ENCODE assay signal across 9 mouse cellular contexts in the genomic region with DNA sequence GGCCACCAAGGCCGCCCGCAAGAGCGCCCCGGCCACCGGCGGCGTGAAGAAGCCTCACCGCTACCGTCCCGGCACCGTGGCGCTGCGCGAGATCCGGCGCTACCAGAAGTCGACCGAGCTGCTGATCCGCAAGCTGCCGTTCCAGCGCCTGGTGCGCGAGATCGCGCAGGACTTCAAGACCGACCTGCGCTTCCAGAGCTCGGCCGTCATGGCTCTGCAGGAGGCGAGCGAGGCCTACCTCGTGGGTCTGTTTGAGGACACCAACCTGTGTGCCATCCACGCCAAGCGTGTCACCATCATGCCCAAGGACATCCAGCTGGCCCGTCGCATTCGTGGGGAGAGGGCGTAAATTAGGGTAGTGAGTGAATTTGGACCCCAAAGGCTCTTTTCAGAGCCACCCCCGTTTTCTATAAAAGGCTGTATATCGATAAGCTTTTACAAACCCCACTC. TPM values are rescaled to one million over a fixed set of nuclear protein-coding genes. Genes with fewer than 3 reads are reported as not detected.
DNase-seq lines count a peak whose midpoint lies in the region; ATAC-seq and TF ChIP-seq lines count a peak whose summit lies in the region.
"Not testable (repeated sequence)": the region's sequence is repeated elsewhere in the genome, so short reads cannot be mapped to it uniquely, and the experiment has no call there.
"Had no signal": no experiment of that assay in that cellular context is flagged by ENCODE, and none has a peak within 500 bp of the region (broad histone marks: within the 10 kb centered on the region; RNA-seq: fewer than 3 reads in every experiment).

No protein-coding gene starts in this region.

- POLR2A ChIA-PET in Patski (lab: Charles Lee), result interaction anchor here (1.2 kb wide), 1 partner anchor 108 kb away, joined by 3 read pairs; a partner anchor contains a TSS

- H3K9me3 ChIP-seq in embryonic facial prominence, embryonic 15.5 days (replicated peaks); heart, embryonic 11.5 days (replicated peaks; ENCODE audit: control insufficient read depth, low read length); intestine, embryonic 15.5 days; limb, embryonic 15.5 days; megakaryocyte, embryonic 14.5 days: not testable (repeated sequence)

- WGBS in embryonic facial prominence, embryonic 15.5 days, result under 1% methylated on average over 11 of the region's 40 CpGs
- 0% methylated on average over 11 of the region's 40 CpGs for WGBS in heart, embryonic 11.5 days (ENCODE audit: insufficient replicate concordance)
- 0% methylated on average over 20 of the region's 40 CpGs for WGBS in intestine, embryonic 15.5 days
- under 1% methylated on average over 19 of the region's 40 CpGs for WGBS in limb, embryonic 15.5 days
- WGBS in olfactory bulb, adult 2 months, result 2% methylated on average over 15 of the region's 40 CpGs

- CTCF ChIA-PET in Patski (lab: Charles Lee), result not testable (repeated sequence)

- peak overlapping the region; percentile 44; the same call in 1 of the 2 replicates for H3K9ac ChIP-seq in embryonic facial prominence, embryonic 15.5 days
- H3K9ac ChIP-seq in heart, embryonic 11.5 days (ENCODE audit: low read depth, low read length), result peak overlapping the region; percentile 76
- peak overlapping the region; percentile 65 for H3K9ac ChIP-seq in intestine, embryonic 15.5 days
- H3K9ac ChIP-seq in limb, embryonic 15.5 days, result peak overlapping the region; percentile 50

- not testable (repeated sequence) for DNase-seq in Patski (ENCODE audit: low read depth, low spot score)
- DNase-seq in thymus, postnatal 4 days, result peak; percentile 41

- in situ Hi-C loops in Patski (cut with MboI; ENCODE audit: low pct_unique_long_range_greater_than_20kb), result loop anchor here (5.0 kb wide), 1 partner anchor 166 kb away; no protein-coding TSS in a partner anchor

- peak; percentile 1 for ATAC-seq in Patski
- ATAC-seq in embryonic facial prominence, embryonic 15.5 days (ENCODE audit: insufficient number of reproducible peaks, low FRiP score, low TSS enrichment, low read depth); heart, embryonic 11.5 days (replicated peaks; ENCODE audit: insufficient number of reproducible peaks, low FRiP score, low TSS enrichment); intestine, embryonic 15.5 days; limb, embryonic 15.5 days (ENCODE audit: insufficient number of reproducible peaks, low FRiP score, low TSS enrichment, low read depth): not testable (repeated sequence)

- peak overlapping the region; percentile 67 for H3K4me2 ChIP-seq in embryonic facial prominence, embryonic 15.5 days (replicated peaks)
- peak overlapping the region; percentile 68 for H3K4me2 ChIP-seq in heart, embryonic 11.5 days
- H3K4me2 ChIP-seq in intestine, embryonic 15.5 days (replicated peaks), result peak overlapping the region; percentile 69
- H3K4me2 ChIP-seq in limb, embryonic 15.5 days, result peak overlapping the region; percentile 57

- not testable (repeated sequence) for TF ChIP-seq POLR2A in olfactory bulb, adult 2 months (IDR thresholded peaks at IDR 0.05; ENCODE audit: insufficient read depth, low read depth, low read length)

- H3K27me3 ChIP-seq in Patski; embryonic facial prominence, embryonic 15.5 days; heart, embryonic 11.5 days (ENCODE audit: control insufficient read depth, insufficient read depth, low read length); intestine, embryonic 15.5 days (replicated peaks); limb, embryonic 15.5 days; megakaryocyte, embryonic 14.5 days (replicated peaks): not testable (repeated sequence)

- H3K36me3 ChIP-seq in embryonic facial prominence, embryonic 15.5 days; heart, embryonic 11.5 days (ENCODE audit: control insufficient read depth, insufficient read depth, low read length); intestine, embryonic 15.5 days; limb, embryonic 15.5 days; megakaryocyte, embryonic 14.5 days (replicated peaks; ENCODE audit: low read length): not testable (repeated sequence)

- H3K4me3 ChIP-seq in embryonic facial prominence, embryonic 15.5 days (replicated peaks), result peak overlapping the region; percentile 46
- H3K4me3 ChIP-seq in heart, embryonic 11.5 days (ENCODE audit: low read depth, low read length), result peak overlapping the region; percentile 45
- H3K4me3 ChIP-seq in intestine, embryonic 15.5 days (replicated peaks), result peak overlapping the region; percentile 42
- peak overlapping the region; percentile 40 for H3K4me3 ChIP-seq in limb, embryonic 15.5 days
- peak overlapping the region; percentile 89 for H3K4me3 ChIP-seq in megakaryocyte, embryonic 14.5 days (replicated peaks)
- peak overlapping the region; percentile 67 for H3K4me3 ChIP-seq in olfactory bulb, adult 2 months (ENCODE audit: insufficient read depth, low read depth, low read length)

- H3K4me1 ChIP-seq in embryonic facial prominence, embryonic 15.5 days, result peaks cover 28% of the 10 kb centered on the region
- H3K4me1 ChIP-seq in heart, embryonic 11.5 days (ENCODE audit: control insufficient read depth, insufficient read depth, low read length); intestine, embryonic 15.5 days (replicated peaks); olfactory bulb, adult 2 months (ENCODE audit: control insufficient read depth, insufficient read depth, low read length): not testable (repeated sequence)
- H3K4me1 ChIP-seq in limb, embryonic 15.5 days, result peaks cover 25% of the 10 kb centered on the region
- peaks cover 38% of the 10 kb centered on the region for H3K4me1 ChIP-seq in megakaryocyte, embryonic 14.5 days

- not testable (repeated sequence) for TF ChIP-seq CTCF in Patski (IDR thresholded peaks at IDR 0.05); olfactory bulb, adult 2 months (IDR thresholded peaks at IDR 0.05; ENCODE audit: insufficient read depth, low read depth, low read length)

- H3K27ac ChIP-seq in embryonic facial prominence, embryonic 15.5 days (replicated peaks), result peak overlapping the region; percentile 84
- H3K27ac ChIP-seq in heart, embryonic 11.5 days (ENCODE audit: low read depth, low read length), result peak overlapping the region; percentile 84
- peak overlapping the region; percentile 84 for H3K27ac ChIP-seq in intestine, embryonic 15.5 days
- H3K27ac ChIP-seq in limb, embryonic 15.5 days, result peak overlapping the region; percentile 79
- peak overlapping the region; percentile 82 for H3K27ac ChIP-seq in olfactory bulb, adult 2 months (ENCODE audit: insufficient read depth, low read depth, low read length)

RNA-seq across cellular contexts. Expression of a gene that starts 0.3 kb away (rescaled TPM):
- polyA plus RNA-seq in Patski (2021), result 1.4 TPM
- 5.0 and 6.0 TPM in 2 replicates for polyA plus RNA-seq in embryonic facial prominence, embryonic 15.5 days (2015; fragmentation: Nextera tagmentation; extraction: Ambion mirVana)
- polyA plus RNA-seq in heart, embryonic 11.5 days (2014; fragmentation: Nextera tagmentation; extraction: Ambion mirVana), result 2.9 and 4.6 TPM in 2 replicates
- 5.2 and 6.2 TPM in 2 replicates for polyA plus RNA-seq in intestine, embryonic 15.5 days (2015; fragmentation: Nextera tagmentation; extraction: Ambion mirVana)
- 5.8 and 6.5 TPM in 2 replicates for polyA plus RNA-seq in limb, embryonic 15.5 days (2015; fragmentation: Nextera tagmentation; extraction: Ambion mirVana)
- 4.6 and 5.9 TPM in 2 replicates for polyA plus RNA-seq in megakaryocyte, embryonic 14.5 days (2012; ENCODE audit: insufficient read depth, low replicate concordance)
- not detected in 2 replicates for polyA plus RNA-seq in olfactory bulb, adult 2 months (2012; ENCODE audit: insufficient read depth, insufficient read length, low replicate concordance, missing spikeins)

RNA-seq across cellular contexts. Expression of a gene that starts 1.7 kb away (rescaled TPM):
- 1.0 TPM for polyA plus RNA-seq in Patski (2021)
- 1.8 and 3.9 TPM in 2 replicates for polyA plus RNA-seq in embryonic facial prominence, embryonic 15.5 days (2015; fragmentation: Nextera tagmentation; extraction: Ambion mirVana)
- polyA plus RNA-seq in heart, embryonic 11.5 days (2014; fragmentation: Nextera tagmentation; extraction: Ambion mirVana), result 0.44 and 1.3 TPM in 2 replicates
- 1.8 and 3.0 TPM in 2 replicates for polyA plus RNA-seq in intestine, embryonic 15.5 days (2015; fragmentation: Nextera tagmentation; extraction: Ambion mirVana)
- 0.89 and 2.3 TPM in 2 replicates for polyA plus RNA-seq in limb, embryonic 15.5 days (2015; fragmentation: Nextera tagmentation; extraction: Ambion mirVana)
- polyA plus RNA-seq in megakaryocyte, embryonic 14.5 days (2012; ENCODE audit: insufficient read depth, low replicate concordance), result 9.6 TPM in 1 of 2 replicates, not detected in the other
- not detected in 2 replicates for polyA plus RNA-seq in olfactory bulb, adult 2 months (2012; ENCODE audit: insufficient read depth, insufficient read length, low replicate concordance, missing spikeins)

RNA-seq across cellular contexts. Expression of a gene that starts 1.9 kb away (rescaled TPM):
- polyA plus RNA-seq in Patski (2021), result 2.0 TPM
- polyA plus RNA-seq in embryonic facial prominence, embryonic 15.5 days (2015; fragmentation: Nextera tagmentation; extraction: Ambion mirVana), result 2.8 and 3.7 TPM in 2 replicates
- 1.3 and 2.6 TPM in 2 replicates for polyA plus RNA-seq in heart, embryonic 11.5 days (2014; fragmentation: Nextera tagmentation; extraction: Ambion mirVana)
- polyA plus RNA-seq in intestine, embryonic 15.5 days (2015; fragmentation: Nextera tagmentation; extraction: Ambion mirVana), result 4.2 and 4.5 TPM in 2 replicates
- polyA plus RNA-seq in limb, embryonic 15.5 days (2015; fragmentation: Nextera tagmentation; extraction: Ambion mirVana), result 2.9 and 5.8 TPM in 2 replicates
- 7.6 and 73.0 TPM in 2 replicates for polyA plus RNA-seq in megakaryocyte, embryonic 14.5 days (2012; ENCODE audit: insufficient read depth, low replicate concordance)
- not detected in 2 replicates for polyA plus RNA-seq in olfactory bulb, adult 2 months (2012; ENCODE audit: insufficient read depth, insufficient read length, low replicate concordance, missing spikeins)
- polyA plus RNA-seq: urinary bladder, adult 2 months had no signal

RNA-seq across cellular contexts. Expression of a gene that starts 4.7 kb away (rescaled TPM):
- 12.9 TPM for polyA plus RNA-seq in Patski (2021)
- 6.5 and 8.3 TPM in 2 replicates for polyA plus RNA-seq in embryonic facial prominence, embryonic 15.5 days (2015; fragmentation: Nextera tagmentation; extraction: Ambion mirVana)
- 2.3 and 6.5 TPM in 2 replicates for polyA plus RNA-seq in heart, embryonic 11.5 days (2014; fragmentation: Nextera tagmentation; extraction: Ambion mirVana)
- 7.1 and 11.5 TPM in 2 replicates for polyA plus RNA-seq in intestine, embryonic 15.5 days (2015; fragmentation: Nextera tagmentation; extraction: Ambion mirVana)
- polyA plus RNA-seq in limb, embryonic 15.5 days (2015; fragmentation: Nextera tagmentation; extraction: Ambion mirVana), result 5.5 and 6.0 TPM in 2 replicates
- 16.8 and 28.8 TPM in 2 replicates for polyA plus RNA-seq in megakaryocyte, embryonic 14.5 days (2012; ENCODE audit: insufficient read depth, low replicate concordance)
- polyA plus RNA-seq in olfactory bulb, adult 2 months (2012; ENCODE audit: insufficient read depth, insufficient read length, low replicate concordance, missing spikeins), result not detected in 2 replicates

RNA-seq across cellular contexts. Expression of a gene that starts 4.9 kb away (rescaled TPM):
- 0.72 TPM for polyA plus RNA-seq in Patski (2021)
- 53.3 and 77.8 TPM in 2 replicates for polyA plus RNA-seq in embryonic facial prominence, embryonic 15.5 days (2015; fragmentation: Nextera tagmentation; extraction: Ambion mirVana)
- 27.6 and 34.5 TPM in 2 replicates for polyA plus RNA-seq in heart, embryonic 11.5 days (2014; fragmentation: Nextera tagmentation; extraction: Ambion mirVana)
- 76.9 and 89.5 TPM in 2 replicates for polyA plus RNA-seq in intestine, embryonic 15.5 days (2015; fragmentation: Nextera tagmentation; extraction: Ambion mirVana)
- polyA plus RNA-seq in limb, embryonic 15.5 days (2015; fragmentation: Nextera tagmentation; extraction: Ambion mirVana), result 68.7 and 88.5 TPM in 2 replicates
- polyA plus RNA-seq in megakaryocyte, embryonic 14.5 days (2012; ENCODE audit: insufficient read depth, low replicate concordance), result 13.6 and 16.0 TPM in 2 replicates
- not detected in 2 replicates for polyA plus RNA-seq in olfactory bulb, adult 2 months (2012; ENCODE audit: insufficient read depth, insufficient read length, low replicate concordance, missing spikeins)
